Mouse (Mus musculus) lung, postnatal 36 days (tissue): ENCODE data around the gene Gm3033.
"Not testable (repeated sequence)": the region's sequence is repeated elsewhere in the genome, so short reads cannot be mapped to it uniquely, and the experiment has no call there.

ENCODE experiments used
- DNase-seq: peaks from one replicate; pipeline ENCODE4 v3.0.0; 2022; ENCODE audit warnings: mixed read lengths

Gene Gm3033

GRCm38 (mm10) chr14:3845945-3846344 lies at the start of gene Gm3033:
Gene Gm3033, plus strand, starts transcription at chr14:3846245.
- DNase-seq = not testable (repeated sequence)

- not testable (repeated sequence) for DNase-seq
These were observed 36.3 kb upstream of the Gm3033 start, which contains the start of gene Gm3002 for GRCm38 (mm10) chr14:3809774-3810173. Gene Gm3002, plus strand, starts transcription at chr14:3810074.

- DNase-seq = not testable (repeated sequence)
These were observed 37.8 kb downstream of the Gm3033 start, which contains the start of gene Gm2916 for GRCm38 (mm10) chr14:3883872-3884271. Gene Gm2916, plus strand, starts transcription at chr14:3884172.
